Mouse (Mus musculus) MEL (cell line): Measurements from ENCODE around the gene Tmem52b. TPM values are rescaled to one million over a fixed set of nuclear protein-coding genes. Genes with fewer than 3 reads are reported as not detected.

ENCODE experiments used
- DNase-seq: peaks from one replicate; pipeline ENCODE4 v3.0.0; 2011; ENCODE audit warnings: low read depth, low spot score
- H3K27ac ChIP-seq: 2 replicates; pipeline ENCODE4 v1.5.1; 2012; ENCODE audit warnings: low read depth, mild to moderate bottlenecking, control low read depth, low read length, moderate library complexity; ENCODE audit not compliant: control insufficient read depth
- H3K27me3 ChIP-seq, 2 experiments: fragments of 150-350 bp in 1 of 2; sonication (generic) in 1 of 2; 2 replicates each; pipeline ENCODE4 v1.6.1; 2012; ENCODE audit warnings: low read length in 2 of 2, mild to moderate bottlenecking in 2 of 2, improper control_type of control experiment in 1 of 2, moderate library complexity in 1 of 2; ENCODE audit not compliant: insufficient read depth in 2 of 2, control insufficient read depth in 1 of 2
- H3K36me3 ChIP-seq, 2 experiments: 2 replicates each; pipeline ENCODE4 v1.6.1; 2012 to 2014; ENCODE audit warnings: low read length in 2 of 2, improper control_type of control experiment in 1 of 2, inconsistent platforms in 1 of 2, mild to moderate bottlenecking in 1 of 2; ENCODE audit not compliant: insufficient read depth in 2 of 2, control insufficient read depth in 1 of 2
- H3K4me1 ChIP-seq, 2 experiments: fragments of 150-350 bp in 1 of 2; sonication (generic) in 1 of 2; 2 replicates each; pipeline ENCODE4 v1.6.1; 2012; ENCODE audit warnings: low read length in 2 of 2, improper control_type of control experiment in 1 of 2, mild to moderate bottlenecking in 1 of 2; ENCODE audit not compliant: insufficient read depth in 2 of 2, control insufficient read depth in 1 of 2
- H3K4me3 ChIP-seq, 2 experiments: fragments of 150-350 bp in 1 of 2; sonication (generic) in 1 of 2; 2 replicates each; pipeline ENCODE4 v1.5.1; 2012; ENCODE audit warnings: low read depth in 2 of 2, low read length in 2 of 2, mild to moderate bottlenecking in 2 of 2, moderate library complexity in 2 of 2, control low read depth in 1 of 2, improper control_type of control experiment in 1 of 2; ENCODE audit not compliant: control insufficient read depth in 1 of 2, insufficient read depth in 1 of 2
- H3K79me2 ChIP-seq: 2 replicates; pipeline ENCODE4 v1.6.1; 2012; ENCODE audit warnings: mild to moderate bottlenecking, low read length, moderate library complexity; ENCODE audit not compliant: control insufficient read depth, poor library complexity, insufficient read depth
- H3K9ac ChIP-seq: 2 replicates; pipeline ENCODE4 v1.6.1; 2012; ENCODE audit warnings: low read depth, mild to moderate bottlenecking, control low read depth, low read length, moderate library complexity; ENCODE audit not compliant: control insufficient read depth, poor library complexity, severe bottlenecking
- H3K9me3 ChIP-seq: fragments of 150-350 bp; sonication (generic); replicated peaks from 2 replicates; pipeline ENCODE4 v1.6.1; 2012; ENCODE audit warnings: mild to moderate bottlenecking, low read length, improper control_type of control experiment, moderate library complexity; ENCODE audit not compliant: insufficient read depth
- CHD1 ChIP-seq: IDR thresholded peaks from 2 replicates; pipeline ENCODE4 v1.6.1; 2012; ENCODE audit warnings: low read depth, mild to moderate bottlenecking, inconsistent platforms, low read length, improper control_type of control experiment
- CHD2 ChIP-seq: IDR thresholded peaks from 2 replicates; pipeline ENCODE4 v1.6.1; 2011; ENCODE audit warnings: low read length, improper control_type of control experiment
- E2F4 ChIP-seq: IDR thresholded peaks from 2 replicates; pipeline ENCODE4 v1.6.1; 2011; ENCODE audit warnings: low read depth, low read length, improper control_type of control experiment, borderline replicate concordance
- ELF1 ChIP-seq: IDR thresholded peaks from 2 replicates; pipeline ENCODE4 v1.6.1; 2014; ENCODE audit warnings: low read depth, mild to moderate bottlenecking, inconsistent platforms, low read length, improper control_type of control experiment, moderate library complexity
- ETS1 ChIP-seq: IDR thresholded peaks from 2 replicates; pipeline ENCODE4 v1.6.1; 2012; ENCODE audit warnings: low read depth, mild to moderate bottlenecking, inconsistent platforms, low read length, improper control_type of control experiment, moderate library complexity
- GABPA ChIP-seq: IDR thresholded peaks from 2 replicates; pipeline ENCODE4 v1.6.1; 2012; ENCODE audit warnings: low read depth, mild to moderate bottlenecking, inconsistent platforms, low read length, improper control_type of control experiment, moderate library complexity
- GATA1 ChIP-seq: IDR thresholded peaks from 2 replicates; pipeline ENCODE4 v1.6.1; 2011; ENCODE audit warnings: low read depth, low read length, improper control_type of control experiment
- HCFC1 ChIP-seq: IDR thresholded peaks from 2 replicates; pipeline ENCODE4 v1.6.1; 2012; ENCODE audit warnings: low read depth, mild to moderate bottlenecking, inconsistent platforms, low read length, improper control_type of control experiment, moderate library complexity
- JUND ChIP-seq: IDR thresholded peaks from 2 replicates; pipeline ENCODE4 v1.6.1; 2011; ENCODE audit warnings: low read depth, mild to moderate bottlenecking, improper control_type of control experiment, low read length
- MAFK ChIP-seq: IDR thresholded peaks from 2 replicates; pipeline ENCODE4 v1.6.1; 2011; ENCODE audit warnings: low read depth, mild to moderate bottlenecking, low read length, improper control_type of control experiment, borderline replicate concordance
- MAX ChIP-seq: IDR thresholded peaks from 2 replicates; pipeline ENCODE4 v1.6.1; 2011; ENCODE audit warnings: low read length, improper control_type of control experiment
- MAZ ChIP-seq: IDR thresholded peaks from 2 replicates; pipeline ENCODE4 v1.6.1; 2012; ENCODE audit warnings: low read depth, mild to moderate bottlenecking, inconsistent platforms, low read length, improper control_type of control experiment
- MEF2A ChIP-seq: IDR thresholded peaks from 2 replicates; pipeline ENCODE4 v1.6.1; 2014; ENCODE audit warnings: low read depth, mild to moderate bottlenecking, inconsistent platforms, low read length, improper control_type of control experiment; ENCODE audit not compliant: poor library complexity, insufficient replicate concordance, severe bottlenecking; ENCODE audit errors: extremely low read depth
- MYB ChIP-seq: IDR thresholded peaks from 2 replicates; pipeline ENCODE4 v1.6.1; 2011; ENCODE audit warnings: mild to moderate bottlenecking, low read depth, low read length, improper control_type of control experiment
- MYC ChIP-seq: IDR thresholded peaks from 2 replicates; pipeline ENCODE4 v1.6.1; 2011; ENCODE audit warnings: low read depth, mild to moderate bottlenecking, low read length, improper control_type of control experiment, moderate library complexity
- NELFE ChIP-seq: IDR thresholded peaks from 2 replicates; pipeline ENCODE4 v1.6.1; 2011; ENCODE audit warnings: low read depth, low read length, improper control_type of control experiment
- NRF1 ChIP-seq: IDR thresholded peaks from 2 replicates; pipeline ENCODE4 v1.6.1; 2014; ENCODE audit warnings: low read depth, mild to moderate bottlenecking, inconsistent platforms, low read length, improper control_type of control experiment, moderate library complexity; ENCODE audit not compliant: poor library complexity, insufficient read depth, severe bottlenecking
- POLR2A ChIP-seq, 2 experiments: IDR thresholded peaks; 2 replicates each; pipeline ENCODE4 v1.6.1; 2011 to 2012; ENCODE audit warnings: low read length in 2 of 2, mild to moderate bottlenecking in 2 of 2, control low read depth in 1 of 2, improper control_type of control experiment in 1 of 2, low read depth in 1 of 2, moderate library complexity in 1 of 2; ENCODE audit not compliant: control insufficient read depth in 1 of 2, insufficient read depth in 1 of 2, poor library complexity in 1 of 2
- POLR2AphosphoS5 ChIP-seq: IDR thresholded peaks from 2 replicates; pipeline ENCODE4 v1.6.1; 2012; ENCODE audit warnings: low read depth, borderline replicate concordance, mild to moderate bottlenecking, inconsistent platforms, low read length, moderate library complexity, mixed read lengths
- RAD21 ChIP-seq: IDR thresholded peaks from 2 replicates; pipeline ENCODE4 v1.6.1; 2011; ENCODE audit warnings: mild to moderate bottlenecking, low read depth, low read length, improper control_type of control experiment
- RCOR1 ChIP-seq: IDR thresholded peaks from 2 replicates; pipeline ENCODE4 v1.6.1; 2012; ENCODE audit warnings: low read depth, mild to moderate bottlenecking, inconsistent platforms, low read length, improper control_type of control experiment
- TAL1 ChIP-seq: IDR thresholded peaks from 2 replicates; pipeline ENCODE4 v1.6.1; 2012; ENCODE audit warnings: mild to moderate bottlenecking, inconsistent platforms, low read length, moderate library complexity, mixed read lengths
- TBP ChIP-seq: IDR thresholded peaks from 2 replicates; pipeline ENCODE4 v1.8.0; 2011; ENCODE audit warnings: low read depth, low read length, improper control_type of control experiment
- TCF12 ChIP-seq: IDR thresholded peaks from 2 replicates; pipeline ENCODE4 v1.6.1; 2014; ENCODE audit warnings: low read depth, mild to moderate bottlenecking, inconsistent platforms, low read length, improper control_type of control experiment, moderate library complexity
- UBTF ChIP-seq: IDR thresholded peaks from 2 replicates; pipeline ENCODE4 v1.6.1; 2012; ENCODE audit warnings: low read depth, mild to moderate bottlenecking, inconsistent platforms, low read length, improper control_type of control experiment, moderate library complexity, borderline replicate concordance; ENCODE audit not compliant: insufficient read depth
- USF2 ChIP-seq, 2 experiments: IDR thresholded peaks; 2 replicates each; pipeline ENCODE4 v1.6.1; 2011 to 2012; ENCODE audit warnings: improper control_type of control experiment in 2 of 2, low read length in 2 of 2, borderline replicate concordance in 1 of 2, inconsistent platforms in 1 of 2, low read depth in 1 of 2, mild to moderate bottlenecking in 1 of 2; ENCODE audit not compliant: insufficient read depth in 1 of 2
- ZC3H11A ChIP-seq: IDR thresholded peaks from 2 replicates; pipeline ENCODE4 v1.6.1; 2012; ENCODE audit warnings: low read depth, mild to moderate bottlenecking, inconsistent platforms, low read length, improper control_type of control experiment
- ZKSCAN1 ChIP-seq: IDR thresholded peaks from 2 replicates; pipeline ENCODE4 v1.6.1; 2012; ENCODE audit warnings: low read depth, mild to moderate bottlenecking, inconsistent platforms, low read length, improper control_type of control experiment, moderate library complexity
- ZNF384 ChIP-seq: IDR thresholded peaks from 2 replicates; pipeline ENCODE4 v1.6.1; 2012; ENCODE audit warnings: low read depth, mild to moderate bottlenecking, inconsistent platforms, low read length, improper control_type of control experiment
- polyA plus RNA-seq, 2 experiments: library from polyadenylated mRNA; stranded (reverse) in 1 of 2; unstranded in 1 of 2; fragments of >175 nt in 1 of 2; fragments of >200 nt in 1 of 2; gene quantifications; 2 replicates each; pipeline versions ENCODE4 v1.2.1 to v1.2.4; 2012; ENCODE audit warnings: low replicate concordance in 2 of 2, low read depth in 1 of 2; ENCODE audit not compliant: insufficient read length in 2 of 2, insufficient read depth in 1 of 2, missing spikeins in 1 of 2
- total RNA-seq: library from RNA; depleted of rRNA; stranded (reverse); fragments of 300-350 nt; gene quantifications from 2 replicates; pipeline ENCODE4 v1.2.3, GENCODE M21; 2012

Tmem52b gene
- total and polyA plus RNA-seq, 3 experiments: not detected

DNA sequence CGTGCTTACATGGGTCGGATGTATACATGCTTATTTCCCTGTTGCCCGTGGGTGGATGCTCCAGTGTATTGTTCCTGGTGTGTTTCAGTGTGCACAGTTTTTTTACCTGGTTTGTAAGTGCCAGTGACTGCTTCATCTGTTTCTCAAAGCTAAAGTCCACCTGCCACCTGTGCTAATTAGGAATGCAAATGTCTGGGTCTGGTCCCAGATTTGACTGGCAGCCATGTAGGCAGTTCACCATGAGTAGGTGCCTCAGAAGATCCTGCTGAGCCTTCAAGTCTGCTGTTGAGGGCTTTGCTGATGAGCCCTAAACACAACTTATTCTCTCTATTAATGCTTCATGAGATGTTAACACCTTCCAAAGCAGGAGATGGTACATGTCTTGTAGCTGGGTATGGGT lies 30.2 kb downstream of the Tmem52b start:
- DNase-seq: no peak
- H3K4me3 ChIP-seq: no peak overlapping the region
- no peaks in the 10 kb centered on the region for H3K79me2 ChIP-seq
- peaks cover 0 to 14% of the 10 kb centered on the region in 2 experiments; a peak in 2 of 4 replicates for H3K36me3 ChIP-seq
- no peaks in the 10 kb centered on the region for H3K27me3 ChIP-seq
- H3K4me1 ChIP-seq: no peaks in the 10 kb centered on the region
- no peaks in the 10 kb centered on the region for H3K9me3 ChIP-seq
- no peak overlapping the region for H3K9ac ChIP-seq
- TF ChIP-seq NRF1: no peak
- no peak for TF ChIP-seq TBP
- no peak for TF ChIP-seq MAFK
- TF ChIP-seq CHD2: no peak
- no peak for TF ChIP-seq TAL1
- no peak overlapping the region for H3K27ac ChIP-seq

- Histone ChIP-seq H3K36me3 (peaks cover 0 to 10% of the 10 kb centered on the region in 2 experiments; a peak in 3 of 4 replicates), H3K4me1 (peaks cover 0 to 2% of the 10 kb centered on the region in 2 experiments; a peak in 1 of 4 replicates), H3K9me3 (no peaks in the 10 kb centered on the region), H3K4me3 (no peak overlapping the region), H3K27me3 (no peaks in the 10 kb centered on the region), H3K27ac (no peak overlapping the region), H3K79me2 (no peaks in the 10 kb centered on the region), H3K9ac (no peak overlapping the region)
- DNase-seq: peak; percentile 78
- TF ChIP-seq NELFE (no peak), TAL1 (no peak), POLR2A (IDR thresholded peaks at IDR 0.05; ENCODE audit: control insufficient read depth in 1 of 2, insufficient read depth in 1 of 2, low read depth in 1 of 2, low read length in 2 of 2, poor library complexity in 1 of 2) (no peak; a peak in 1 of 4 replicates), MYB (no peak), MAFK (no peak), ZC3H11A (0 out of 2 replicates have a peak, but pooled peaks have one; percentile 13), RAD21 (peak; percentile 53), GATA1 (no peak), POLR2AphosphoS5 (no peak), CHD2 (no peak), HCFC1 (no peak), TCF12 (no peak), CHD1 (no peak), MYC (peak; percentile 69), TBP (no peak), MAX (no peak; the same call in 1 of the 2 replicates), ELF1 (no peak), ETS1 (no peak), ZNF384 (no peak), UBTF (no peak), USF2 (IDR thresholded peaks at IDR 0.05; ENCODE audit: borderline replicate concordance in 1 of 2, insufficient read depth in 1 of 2, low read depth in 1 of 2, low read length in 2 of 2) (no peak), E2F4 (no peak), ZKSCAN1 (no peak), MEF2A (no peak), GABPA (no peak), JUND (no peak), MAZ (no peak), RCOR1 (no peak)
These were observed 31.6 kb downstream of the Tmem52b start for GRCm38 (mm10) chr6:129543709-129544606.
